Mouse (Mus musculus): ENCODE data around the gene Zfp574. TPM values are rescaled to one million over a fixed set of nuclear protein-coding genes. Genes with fewer than 3 reads are reported as not detected.
"Not testable (repeated sequence)": the region's sequence is repeated elsewhere in the genome, so short reads cannot be mapped to it uniquely, and the experiment has no call there.

Gene Zfp574
- polyA plus RNA-seq (2011; ENCODE audit: insufficient read depth, insufficient read length, low replicate concordance, missing spikeins) = 8.1 and 11.3 TPM in 2 replicates

- H3K4me1 ChIP-seq (ENCODE audit: control insufficient read depth, insufficient read depth, low read length) = no peaks in the 10 kb centered on the region
- TF ChIP-seq CTCF (IDR thresholded peaks at IDR 0.05; ENCODE audit: control insufficient read depth, insufficient read depth, low read length) (no peak), POLR2A (IDR thresholded peaks at IDR 0.05; ENCODE audit: borderline replicate concordance, control insufficient read depth, low read depth, low read length) (no peak)
- no peak within 1 kb of the TSS for H3K27ac ChIP-seq (ENCODE audit: control insufficient read depth, insufficient read depth, low read depth, low read length, poor library complexity)
- peak within 1 kb of the TSS; percentile 10 for H3K4me3 ChIP-seq (replicated peaks; ENCODE audit: control insufficient read depth, low read depth, low read length)
- WGBS = 5% methylated on average over 27 of the region's 28 CpGs
Observed at GRCm38 (mm10) chr7:25071979-25072715, at the start of gene Zfp574, which contains the start of gene Grik5. Zfp574 (plus strand) TSS chr7:25072567. Grik5 (minus strand) TSS chr7:25072346.

- H3K4me3 ChIP-seq (replicated peaks; ENCODE audit: control insufficient read depth, low read depth, low read length) = no peak overlapping the region
- WGBS = 75% methylated on average over 10 of the region's 10 CpGs
- H3K4me1 ChIP-seq (ENCODE audit: control insufficient read depth, insufficient read depth, low read length) = no peaks in the 10 kb centered on the region
- no peak overlapping the region for H3K27ac ChIP-seq (ENCODE audit: control insufficient read depth, insufficient read depth, low read depth, low read length, poor library complexity)
- TF ChIP-seq CTCF (IDR thresholded peaks at IDR 0.05; ENCODE audit: control insufficient read depth, insufficient read depth, low read length) (no peak), POLR2A (IDR thresholded peaks at IDR 0.05; ENCODE audit: borderline replicate concordance, control insufficient read depth, low read depth, low read length) (no peak)
Observed at GRCm38 (mm10) chr7:25025855-25026439, 46.4 kb upstream of the Zfp574 start.

- no peaks in the 10 kb centered on the region for H3K4me1 ChIP-seq (ENCODE audit: control insufficient read depth, insufficient read depth, low read length)
- 41% methylated on average over 7 of the region's 7 CpGs for WGBS
- no peak overlapping the region for H3K27ac ChIP-seq (ENCODE audit: control insufficient read depth, insufficient read depth, low read depth, low read length, poor library complexity)
- H3K4me3 ChIP-seq (replicated peaks; ENCODE audit: control insufficient read depth, low read depth, low read length) = no peak overlapping the region
- no peak for TF ChIP-seq CTCF (IDR thresholded peaks at IDR 0.05; ENCODE audit: control insufficient read depth, insufficient read depth, low read length)
- no peak for TF ChIP-seq POLR2A (IDR thresholded peaks at IDR 0.05; ENCODE audit: borderline replicate concordance, control insufficient read depth, low read depth, low read length)
Observed at GRCm38 (mm10) chr7:25026452-25026851, 45.9 kb upstream of the Zfp574 start.

- no peak overlapping the region for H3K4me3 ChIP-seq (replicated peaks; ENCODE audit: control insufficient read depth, low read depth, low read length)
- 34% methylated on average over 5 of the region's 5 CpGs for WGBS
- no peaks in the 10 kb centered on the region for H3K4me1 ChIP-seq (ENCODE audit: control insufficient read depth, insufficient read depth, low read length)
- no peak for TF ChIP-seq POLR2A (IDR thresholded peaks at IDR 0.05; ENCODE audit: borderline replicate concordance, control insufficient read depth, low read depth, low read length)
- TF ChIP-seq CTCF (IDR thresholded peaks at IDR 0.05; ENCODE audit: control insufficient read depth, insufficient read depth, low read length) = peak; percentile 70
- H3K27ac ChIP-seq (ENCODE audit: control insufficient read depth, insufficient read depth, low read depth, low read length, poor library complexity) = no peak overlapping the region
Observed at GRCm38 (mm10) chr7:25030032-25030753, 42.2 kb upstream of the Zfp574 start.

- 74% methylated on average over 3 of the region's 3 CpGs for WGBS
- H3K4me1 ChIP-seq (ENCODE audit: control insufficient read depth, insufficient read depth, low read length) = no peaks in the 10 kb centered on the region
- no peak for TF ChIP-seq CTCF (IDR thresholded peaks at IDR 0.05; ENCODE audit: control insufficient read depth, insufficient read depth, low read length)
- no peak for TF ChIP-seq POLR2A (IDR thresholded peaks at IDR 0.05; ENCODE audit: borderline replicate concordance, control insufficient read depth, low read depth, low read length)
- no peak overlapping the region for H3K27ac ChIP-seq (ENCODE audit: control insufficient read depth, insufficient read depth, low read depth, low read length, poor library complexity)
- H3K4me3 ChIP-seq (replicated peaks; ENCODE audit: control insufficient read depth, low read depth, low read length) = no peak overlapping the region
Observed at GRCm38 (mm10) chr7:25031528-25031927, 40.8 kb upstream of the Zfp574 start.

GRCm38 (mm10) chr7:25034796-25035195 lies 37.6 kb upstream of the Zfp574 start:
- no peak overlapping the region for H3K4me3 ChIP-seq (replicated peaks; ENCODE audit: control insufficient read depth, low read depth, low read length)
- 79% methylated on average over 4 of the region's 4 CpGs for WGBS

GRCm38 (mm10) chr7:25035916-25036315 lies 36.5 kb upstream of the Zfp574 start:
- TF ChIP-seq CTCF (IDR thresholded peaks at IDR 0.05; ENCODE audit: control insufficient read depth, insufficient read depth, low read length) = peak; percentile 93
- no peak for TF ChIP-seq POLR2A (IDR thresholded peaks at IDR 0.05; ENCODE audit: borderline replicate concordance, control insufficient read depth, low read depth, low read length)
- Histone ChIP-seq H3K4me1 (ENCODE audit: control insufficient read depth, insufficient read depth, low read length) (no peaks in the 10 kb centered on the region), H3K27ac (ENCODE audit: control insufficient read depth, insufficient read depth, low read depth, low read length, poor library complexity) (no peak overlapping the region), H3K4me3 (replicated peaks; ENCODE audit: control insufficient read depth, low read depth, low read length) (no peak overlapping the region)
- 40% methylated on average over 7 of the region's 7 CpGs for WGBS

More at GRCm38 (mm10) chr7:25034796-25035195, 37.6 kb upstream of the Zfp574 start:
- Histone ChIP-seq H3K27ac (ENCODE audit: control insufficient read depth, insufficient read depth, low read depth, low read length, poor library complexity) (no peak overlapping the region), H3K4me1 (ENCODE audit: control insufficient read depth, insufficient read depth, low read length) (no peaks in the 10 kb centered on the region)
- no peak for TF ChIP-seq POLR2A (IDR thresholded peaks at IDR 0.05; ENCODE audit: borderline replicate concordance, control insufficient read depth, low read depth, low read length)
- no peak for TF ChIP-seq CTCF (IDR thresholded peaks at IDR 0.05; ENCODE audit: control insufficient read depth, insufficient read depth, low read length)

GRCm38 (mm10) chr7:25041921-25042320 lies 30.4 kb upstream of the Zfp574 start:
- 83% methylated on average over 12 of the region's 12 CpGs for WGBS
- TF ChIP-seq POLR2A (IDR thresholded peaks at IDR 0.05; ENCODE audit: borderline replicate concordance, control insufficient read depth, low read depth, low read length) = no peak
- no peak for TF ChIP-seq CTCF (IDR thresholded peaks at IDR 0.05; ENCODE audit: control insufficient read depth, insufficient read depth, low read length)

GRCm38 (mm10) chr7:25044599-25044998 lies 27.8 kb upstream of the Zfp574 start:
- not testable (repeated sequence) for H3K4me3 ChIP-seq (replicated peaks; ENCODE audit: control insufficient read depth, low read depth, low read length); H3K4me1 ChIP-seq (ENCODE audit: control insufficient read depth, insufficient read depth, low read length); H3K27ac ChIP-seq (ENCODE audit: control insufficient read depth, insufficient read depth, low read depth, low read length, poor library complexity)
- WGBS = 84% methylated on average over 7 of the region's 7 CpGs

More at GRCm38 (mm10) chr7:25041921-25042320, 30.4 kb upstream of the Zfp574 start:
- H3K27ac ChIP-seq (ENCODE audit: control insufficient read depth, insufficient read depth, low read depth, low read length, poor library complexity) = no peak overlapping the region
- no peak overlapping the region for H3K4me3 ChIP-seq (replicated peaks; ENCODE audit: control insufficient read depth, low read depth, low read length)
- H3K4me1 ChIP-seq (ENCODE audit: control insufficient read depth, insufficient read depth, low read length) = no peaks in the 10 kb centered on the region

All from bone marrow, adult 2 months (tissue).